Mouse (Mus musculus) right cerebral cortex, postnatal 36 days (tissue): Measurements from ENCODE around the gene Hist1h3e.
A peak's percentile ranks its signal among the peaks of the same experiment; 100 is the strongest.
"Not testable (repeated sequence)": the region's sequence is repeated elsewhere in the genome, so short reads cannot be mapped to it uniquely, and the experiment has no call there.

Experiments used
- DNase-seq, 2 experiments: peaks; one replicate each; pipeline ENCODE4 v3.0.0; 2022; ENCODE audit warnings: low spot score in 2 of 2, mixed read lengths in 1 of 2

Hist1h3e gene

GRCm38 (mm10) chr13:23562699-23563462 is 712 bp upstream of the Hist1h3e start:
- DNase-seq: no peak

GRCm38 (mm10) chr13:23561531-23561882 is 662 bp downstream of the Hist1h3e start:
- not testable (repeated sequence) for DNase-seq

GRCm38 (mm10) chr13:23560699-23561098 is 1.5 kb downstream of the Hist1h3e start:
- DNase-seq: not testable (repeated sequence)

- no peak for DNase-seq
Measured at GRCm38 (mm10) chr13:23556906-23557305, 5.3 kb downstream of the Hist1h3e start.

- peak in 1 of 2 experiments; percentile 79 for DNase-seq
Measured at GRCm38 (mm10) chr13:23555839-23556416, 6.2 kb downstream of the Hist1h3e start.

GRCm38 (mm10) chr13:23554925-23555838 is 7.0 kb downstream of the Hist1h3e start:
- peak; percentile 76 to 79 for DNase-seq

GRCm38 (mm10) chr13:23554393-23554792 is 7.8 kb downstream of the Hist1h3e start:
- no peak for DNase-seq

GRCm38 (mm10) chr13:23552962-23553361 is 9.2 kb downstream of the Hist1h3e start, which contains the start of gene Hist1h1d:
TSS of gene Hist1h1d (plus strand) at chr13:23553262.
- DNase-seq: no peak

GRCm38 (mm10) chr13:23551931-23552914 is 9.9 kb downstream of the Hist1h3e start:
- no peak for DNase-seq

GRCm38 (mm10) chr13:23551146-23551834 is 10.9 kb downstream of the Hist1h3e start, which contains the start of gene Hist1h4f:
TSS of gene Hist1h4f (minus strand) at chr13:23551648.
- peak; percentile 91 for DNase-seq

- no peak for DNase-seq
Measured at GRCm38 (mm10) chr13:23550761-23551145, 11.4 kb downstream of the Hist1h3e start.

GRCm38 (mm10) chr13:23546694-23547093 is 15.5 kb downstream of the Hist1h3e start:
- DNase-seq: no peak

- not testable (repeated sequence) for DNase-seq
Measured at GRCm38 (mm10) chr13:23544787-23545120, 17.4 kb downstream of the Hist1h3e start.

GRCm38 (mm10) chr13:23543965-23544786 is 18.0 kb downstream of the Hist1h3e start, which contains the start of gene Hist1h3f:
TSS of gene Hist1h3f (plus strand) at chr13:23544052.
- DNase-seq: peak in 1 of 2 experiments; percentile 70

GRCm38 (mm10) chr13:23542999-23543607 is 19.1 kb downstream of the Hist1h3e start, which contains the start of gene Hist1h2bh:
TSS of gene Hist1h2bh (minus strand) at chr13:23543392.
- DNase-seq: peak; percentile 67 to 90

- not testable (repeated sequence) for DNase-seq
Measured at GRCm38 (mm10) chr13:23542225-23542980, 19.8 kb downstream of the Hist1h3e start.

- DNase-seq: no peak
Measured at GRCm38 (mm10) chr13:23541497-23541896, 20.7 kb downstream of the Hist1h3e start.

- not testable (repeated sequence) for DNase-seq
Measured at GRCm38 (mm10) chr13:23539821-23540220, 22.3 kb downstream of the Hist1h3e start.
